Mouse (Mus musculus): ENCODE results near the gene Plch2. TPM values are rescaled to one million over a fixed set of nuclear protein-coding genes. Genes with fewer than 3 reads are reported as not detected.
"Not testable (repeated sequence)": the region's sequence is repeated elsewhere in the genome, so short reads cannot be mapped to it uniquely, and the experiment has no call there.

The Plch2 gene
- total RNA-seq (2015): not detected in 2 replicates
- not detected in 2 replicates for total RNA-seq (2017)

- no peak for ATAC-seq (ENCODE audit: poor library complexity, severe bottlenecking)
These were observed at the start of gene Plch2 for GRCm38 (mm10) chr4:155056724-155057123. Gene Plch2, minus strand, starts transcription at chr4:155056784.

DNA sequence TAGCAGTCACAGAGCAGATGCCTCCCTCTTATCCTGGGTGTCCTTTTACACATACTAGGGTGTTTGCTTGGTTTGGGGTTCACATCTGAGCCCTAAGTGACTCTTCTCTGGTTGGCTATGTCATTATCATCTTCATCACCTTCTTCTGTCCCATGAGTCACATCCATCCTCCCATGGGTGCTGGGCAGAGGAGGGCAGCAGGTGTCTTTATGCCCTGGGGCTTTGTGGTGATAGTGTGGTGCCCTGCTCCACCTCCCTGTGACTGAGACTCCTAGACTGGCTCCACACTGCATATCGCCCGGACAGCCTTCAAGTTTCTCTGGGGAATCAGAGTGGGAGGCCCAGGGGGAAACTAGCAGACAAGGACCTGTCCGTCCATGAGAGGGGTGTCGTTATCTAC, 42.0 kb upstream of the Plch2 start:
- no peak for ATAC-seq (ENCODE audit: poor library complexity, severe bottlenecking)

- ATAC-seq (ENCODE audit: poor library complexity, severe bottlenecking): no peak
These were observed 40.9 kb upstream of the Plch2 start for GRCm38 (mm10) chr4:155097452-155097851.

DNA sequence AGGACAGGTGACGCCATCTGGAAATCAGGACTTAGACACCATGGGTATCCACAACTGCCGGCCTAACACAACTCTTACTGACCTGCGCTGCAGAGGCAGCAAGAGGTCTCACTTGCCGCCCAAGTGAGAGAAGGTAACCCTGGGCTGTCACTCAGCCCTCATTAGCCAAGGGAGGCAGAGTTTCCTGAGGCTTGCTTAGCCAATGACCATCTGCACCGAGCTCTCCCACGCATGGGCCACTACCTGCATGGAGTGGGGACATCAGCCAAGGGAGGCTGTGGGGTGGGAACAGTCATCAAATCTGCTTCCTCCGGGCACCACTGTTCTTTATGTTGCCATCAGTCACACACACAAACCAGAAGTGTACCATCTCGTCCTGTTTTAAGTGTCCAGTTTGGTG, 39.4 kb upstream of the Plch2 start:
- no peak for ATAC-seq (ENCODE audit: poor library complexity, severe bottlenecking)

DNA sequence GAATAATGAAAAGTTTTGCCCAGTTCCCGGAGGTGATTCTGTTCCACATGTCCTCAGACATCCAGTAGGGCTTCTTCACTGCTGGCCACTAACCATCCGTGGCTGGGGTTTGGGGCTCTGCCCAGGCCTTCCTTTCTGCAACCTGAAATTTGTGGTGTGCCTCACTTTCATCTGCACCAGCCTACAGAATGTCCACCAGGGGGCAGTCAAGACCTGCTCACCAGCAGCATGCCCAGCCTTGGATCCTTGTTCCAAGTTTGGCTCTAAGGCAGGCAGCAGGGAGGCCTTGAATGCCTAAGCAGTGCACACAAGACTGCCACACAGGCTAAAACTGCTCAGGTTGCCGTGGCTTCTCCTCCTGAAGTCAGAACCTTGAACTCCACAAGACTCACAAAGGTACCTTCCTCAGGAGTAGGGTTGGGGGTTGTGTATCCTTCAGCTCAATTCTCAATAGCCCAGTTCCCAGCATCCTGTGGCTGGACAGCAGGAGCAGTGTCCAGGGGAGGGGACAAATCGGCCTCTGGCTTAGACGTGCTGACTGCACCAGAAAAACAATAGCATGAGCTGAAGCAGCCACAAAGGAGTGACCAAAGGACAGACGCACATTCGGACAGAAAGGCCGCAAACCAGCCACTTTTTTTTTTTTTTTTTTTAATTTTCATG, 38.8 kb upstream of the Plch2 start:
- ATAC-seq (ENCODE audit: poor library complexity, severe bottlenecking): peak; percentile 93

DNA sequence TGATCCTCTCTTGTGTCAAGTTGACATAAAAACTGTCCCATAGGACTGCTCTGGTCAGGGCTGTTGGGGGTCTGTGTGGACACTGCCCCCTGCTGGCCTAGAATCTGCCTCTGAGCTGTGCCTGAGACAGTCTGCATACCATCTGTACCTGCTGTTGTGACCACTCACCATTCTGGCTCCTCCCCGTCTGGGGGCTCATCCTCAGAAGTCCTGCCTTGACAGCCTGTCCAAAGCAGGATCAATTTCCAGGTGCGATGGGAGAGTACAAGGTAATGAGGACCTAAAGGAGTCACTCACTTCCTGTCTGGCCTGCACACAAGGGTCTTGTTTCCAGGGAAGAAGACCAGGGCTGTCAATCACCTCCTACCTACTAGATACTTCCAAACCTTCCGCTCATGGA, 38.0 kb upstream of the Plch2 start:
- ATAC-seq (ENCODE audit: poor library complexity, severe bottlenecking): peak; percentile 67

GRCm38 (mm10) chr4:155093431-155094149, 37.0 kb upstream of the Plch2 start:
- no peak for ATAC-seq (ENCODE audit: poor library complexity, severe bottlenecking)

DNA sequence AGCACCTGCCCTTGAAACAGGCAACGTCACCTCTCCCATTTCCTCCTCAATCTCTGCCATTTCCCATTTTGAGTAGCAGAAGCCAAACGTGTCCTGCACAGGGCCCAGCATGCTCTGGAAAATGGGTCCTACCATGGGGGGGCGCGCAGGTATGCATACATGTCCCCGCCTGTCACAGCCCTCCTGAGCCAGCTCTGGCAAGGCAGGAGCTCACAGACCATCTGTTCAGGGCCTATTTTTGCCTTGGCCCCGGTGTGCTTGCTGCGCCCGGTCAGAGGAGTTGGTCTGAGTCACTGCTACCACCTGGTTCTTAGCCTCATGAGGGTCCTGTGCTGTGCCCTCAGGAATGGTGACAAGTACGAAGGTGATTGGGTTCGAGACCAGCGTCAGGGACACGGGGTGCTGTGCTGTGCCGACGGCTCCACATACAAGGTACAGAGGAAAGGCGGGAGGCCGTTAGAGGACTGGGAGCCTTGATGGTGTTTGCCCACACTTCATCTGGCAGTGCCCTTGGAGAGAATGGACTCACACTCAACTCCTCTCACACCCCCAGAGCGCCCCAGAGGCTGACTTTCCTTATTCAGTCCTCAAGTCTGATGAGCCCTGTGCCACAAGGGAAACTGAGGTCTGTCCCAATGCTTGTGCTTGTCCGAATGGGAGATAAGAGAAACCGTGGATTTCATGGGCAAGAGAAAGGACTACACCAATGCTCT, 36.3 kb upstream of the Plch2 start:
- no peak for ATAC-seq (ENCODE audit: poor library complexity, severe bottlenecking)

DNA sequence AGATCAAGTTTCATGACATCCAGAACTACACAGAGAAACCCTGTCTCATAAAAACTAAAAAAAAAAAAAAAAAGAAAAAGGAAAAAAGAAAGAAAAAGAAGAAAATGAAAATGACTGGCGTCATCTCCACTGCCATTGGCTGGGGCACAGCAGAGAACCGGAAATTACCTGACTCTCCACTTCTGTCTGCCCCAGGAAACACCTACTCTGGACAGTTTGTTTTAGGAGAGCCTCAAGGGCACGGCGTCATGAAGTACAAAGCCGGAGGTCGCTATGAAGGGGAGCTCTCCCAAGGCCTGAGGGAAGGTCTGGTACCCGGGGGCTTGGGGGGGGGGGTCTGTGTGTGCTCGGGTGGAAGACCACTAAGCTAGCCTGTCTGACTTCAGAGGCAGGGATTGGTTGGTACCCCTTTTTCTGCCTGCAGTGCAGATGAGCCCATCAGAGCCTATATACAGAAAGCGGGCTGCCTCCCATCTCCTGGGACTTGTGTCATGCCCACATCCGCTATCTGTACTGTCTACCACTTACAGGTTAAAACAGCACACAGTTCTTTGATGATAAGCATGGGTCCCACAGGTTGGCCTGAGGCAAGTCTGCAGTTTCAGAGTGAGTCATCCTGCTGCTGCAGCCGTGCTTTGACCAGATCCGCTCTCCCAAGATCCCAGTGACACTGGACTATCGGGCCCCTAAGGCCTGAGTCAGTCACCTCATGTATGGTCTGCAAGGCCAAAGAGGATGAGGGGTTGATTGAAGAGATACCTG, 34.3 kb upstream of the Plch2 start:
- no peak for ATAC-seq (ENCODE audit: poor library complexity, severe bottlenecking)

- no peak for ATAC-seq (ENCODE audit: poor library complexity, severe bottlenecking)
These were observed 33.6 kb upstream of the Plch2 start for GRCm38 (mm10) chr4:155090147-155090546.

DNA sequence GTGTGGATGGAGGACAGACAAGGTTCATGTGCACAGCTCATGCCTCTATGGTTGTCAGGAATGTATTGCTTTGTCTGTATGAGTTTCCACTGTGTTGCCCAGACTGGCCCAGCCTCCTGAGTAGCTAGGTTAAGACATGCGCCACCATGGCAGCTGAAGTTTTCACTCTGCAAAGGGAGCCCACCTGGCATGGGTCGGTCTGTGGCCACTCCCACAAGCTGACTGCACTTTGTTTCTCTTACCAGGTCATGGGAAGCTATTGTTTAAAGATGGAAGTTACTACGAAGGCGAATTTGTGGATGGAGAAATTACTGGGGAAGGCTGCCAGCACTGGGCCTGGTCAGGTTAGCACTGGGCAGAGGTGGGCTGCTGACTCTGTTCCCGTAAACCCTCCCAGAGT, 32.7 kb upstream of the Plch2 start:
- no peak for ATAC-seq (ENCODE audit: poor library complexity, severe bottlenecking)

GRCm38 (mm10) chr4:155086108-155087024, 29.8 kb upstream of the Plch2 start, which contains the start of the genes Rer1 and Morn1:
Gene Rer1, minus strand, starts transcription at chr4:155086382.
Gene Morn1, plus strand, starts transcription at chr4:155086577.
- ATAC-seq (ENCODE audit: poor library complexity, severe bottlenecking): peak; percentile 98

DNA sequence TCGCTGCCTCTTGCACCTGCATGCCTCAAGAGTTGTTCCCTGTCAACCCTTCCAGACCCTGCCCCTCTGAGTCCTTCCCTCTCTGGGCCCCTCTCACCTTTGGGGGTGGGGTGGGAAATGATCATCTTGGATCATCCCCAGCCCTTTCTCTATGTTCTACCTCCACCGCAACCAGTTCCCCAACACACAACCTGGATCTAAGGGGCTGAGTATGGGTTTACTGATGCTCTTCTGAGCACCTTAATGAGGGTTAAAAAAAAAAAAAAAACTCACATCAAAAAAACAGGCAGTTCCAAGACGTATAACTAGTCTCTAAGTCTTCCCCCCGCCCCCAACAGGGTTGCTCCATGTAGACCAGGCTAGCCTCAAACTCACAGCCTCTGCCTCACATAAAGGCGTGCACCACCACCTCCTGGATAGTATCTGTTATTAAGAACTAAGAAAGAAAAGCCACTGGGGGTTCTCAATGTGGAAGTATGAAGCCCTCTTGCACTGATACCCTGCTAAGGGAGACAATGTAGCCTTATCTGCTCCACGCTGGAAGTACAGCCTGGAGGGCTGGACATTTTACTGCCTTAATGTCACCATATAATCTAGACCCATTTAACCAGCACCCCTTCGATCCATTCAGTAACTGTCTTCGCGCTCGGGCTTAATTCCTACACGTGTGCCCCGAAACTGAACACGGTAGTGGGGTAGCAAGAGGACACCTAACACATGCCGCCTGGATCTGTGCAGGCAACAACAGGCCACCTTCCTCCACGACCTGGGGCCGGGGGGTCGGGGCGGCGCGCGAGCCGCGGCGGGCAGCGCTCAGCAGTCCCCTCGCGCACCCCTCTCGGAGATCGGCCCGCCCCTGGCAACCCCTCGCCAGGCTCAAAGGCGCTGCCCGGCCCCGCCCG, 28.9 kb upstream of the Plch2 start:
- ATAC-seq (ENCODE audit: poor library complexity, severe bottlenecking): no peak; the same call in 1 of the 2 replicates

DNA sequence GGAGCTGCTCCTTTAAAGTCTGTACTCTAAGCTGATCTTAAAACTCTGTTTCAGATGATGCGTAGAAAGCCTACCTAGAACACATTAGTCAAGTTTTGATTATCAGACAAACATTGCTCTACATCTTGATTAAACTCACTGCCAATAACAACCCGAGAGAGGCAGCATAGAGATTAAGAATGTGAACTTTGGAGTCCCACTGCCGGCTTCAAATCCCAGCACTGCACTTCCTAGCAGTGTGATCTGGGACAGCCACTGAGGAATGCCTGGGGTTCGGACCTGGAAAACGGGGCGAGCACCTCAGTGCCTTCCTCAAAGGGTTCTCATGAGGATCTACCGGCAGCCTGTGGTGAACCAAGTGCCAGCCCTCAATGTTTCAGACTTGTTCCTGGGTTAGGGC, 27.8 kb upstream of the Plch2 start:
- no peak for ATAC-seq (ENCODE audit: poor library complexity, severe bottlenecking)

- ATAC-seq (ENCODE audit: poor library complexity, severe bottlenecking): no peak
These were observed 27.0 kb upstream of the Plch2 start for GRCm38 (mm10) chr4:155083553-155083952.

DNA sequence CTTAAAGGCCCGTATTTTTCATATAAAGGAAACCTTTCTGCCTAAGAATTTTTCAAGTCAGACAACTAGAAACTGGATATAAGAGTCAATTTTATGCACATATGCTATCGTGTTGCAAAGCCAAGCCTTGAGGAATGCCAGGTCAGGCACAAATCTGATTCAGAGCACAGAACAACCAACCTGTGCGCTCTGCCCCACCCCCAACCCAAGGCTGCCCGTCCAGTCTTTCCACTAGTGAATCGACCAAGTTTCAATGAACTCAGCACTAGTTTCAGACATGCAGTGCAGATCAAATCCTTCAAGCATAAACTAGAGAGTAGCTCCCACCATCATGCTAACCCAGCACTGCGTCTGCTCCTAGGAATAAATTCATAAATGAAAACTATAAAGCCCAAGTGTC, 23.1 kb upstream of the Plch2 start:
- no peak for ATAC-seq (ENCODE audit: poor library complexity, severe bottlenecking)

GRCm38 (mm10) chr4:155078808-155079207, 22.2 kb upstream of the Plch2 start:
- ATAC-seq (ENCODE audit: poor library complexity, severe bottlenecking): not testable (repeated sequence)

- ATAC-seq (ENCODE audit: poor library complexity, severe bottlenecking): no peak
These were observed 20.1 kb upstream of the Plch2 start for GRCm38 (mm10) chr4:155076677-155077076.

DNA sequence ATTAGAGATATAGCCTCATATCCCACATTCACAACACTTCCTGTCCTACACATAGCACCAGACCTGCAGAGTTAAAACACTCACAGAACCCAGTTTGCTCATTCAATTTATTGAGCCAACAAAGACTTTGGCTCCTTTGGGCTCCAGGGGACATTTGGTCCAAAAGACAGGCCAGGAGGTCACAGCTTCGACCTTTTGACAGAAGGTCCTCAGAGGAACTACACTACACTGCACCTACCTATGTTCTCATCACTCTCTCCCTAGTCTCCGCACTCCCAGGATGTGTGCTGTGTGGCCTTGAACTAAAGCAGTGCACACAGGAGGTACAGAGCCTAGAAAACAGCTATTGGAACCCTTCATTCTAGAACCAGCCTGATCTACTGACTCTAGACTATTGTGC, 19.2 kb upstream of the Plch2 start:
- ATAC-seq (ENCODE audit: poor library complexity, severe bottlenecking): no peak

Measured in megakaryocyte, adult 5-6 weeks (primary cell).